Mouse (Mus musculus) ES-Bruce4 (cell line): ENCODE data around the gene Dnmt1. TPM values are rescaled to one million over a fixed set of nuclear protein-coding genes. Genes with fewer than 3 reads are reported as not detected.

ENCODE experiments used
- H3K27ac ChIP-seq: 2 replicates; pipeline ENCODE4 v1.5.1; 2012; ENCODE audit warnings: low read length, inconsistent platforms; ENCODE audit not compliant: insufficient read depth
- H3K27me3 ChIP-seq: 2 replicates; pipeline ENCODE4 v1.6.1; 2012; ENCODE audit warnings: mild to moderate bottlenecking, low read length, inconsistent platforms; ENCODE audit not compliant: control insufficient read depth, poor library complexity, insufficient read depth, severe bottlenecking
- H3K36me3 ChIP-seq: 2 replicates; pipeline ENCODE4 v1.6.1; 2012; ENCODE audit warnings: inconsistent platforms, mild to moderate bottlenecking, low read length, moderate library complexity; ENCODE audit not compliant: control insufficient read depth, poor library complexity, insufficient read depth, severe bottlenecking
- H3K4me1 ChIP-seq: one replicate; pipeline ENCODE4 v1.8.1; 2011; ENCODE audit warnings: low read length; ENCODE audit not compliant: control insufficient read depth, insufficient read depth
- H3K4me3 ChIP-seq: 2 replicates; pipeline ENCODE4 v1.5.1; 2011; ENCODE audit warnings: low read depth, mild to moderate bottlenecking, low read length
- H3K9ac ChIP-seq: 2 replicates; pipeline ENCODE4 v1.6.1; 2012; ENCODE audit warnings: low read depth, mild to moderate bottlenecking, inconsistent platforms; ENCODE audit not compliant: poor library complexity, severe bottlenecking
- H3K9me3 ChIP-seq: replicated peaks from 2 replicates; pipeline ENCODE4 v1.6.1; 2012; ENCODE audit warnings: mild to moderate bottlenecking, low read length, inconsistent platforms; ENCODE audit not compliant: control insufficient read depth, poor library complexity, insufficient read depth, severe bottlenecking
- CTCF ChIP-seq: IDR thresholded peaks from one replicate; pipeline ENCODE4 v1.8.1; 2011; ENCODE audit warnings: low read depth, low read length
- EP300 ChIP-seq: IDR thresholded peaks from 2 replicates; pipeline ENCODE4 v1.6.1; 2011; ENCODE audit warnings: low read depth, low read length; ENCODE audit not compliant: insufficient read depth
- POLR2A ChIP-seq: IDR thresholded peaks from one replicate; pipeline ENCODE4 v1.8.1; 2011; ENCODE audit warnings: low read length; ENCODE audit not compliant: insufficient read depth
- polyA plus RNA-seq: library from polyadenylated mRNA; stranded (reverse); fragments of >200 nt; gene quantifications from 2 replicates; pipeline ENCODE4 v1.2.4, GENCODE M21; 2011; ENCODE audit warnings: low read depth; ENCODE audit not compliant: missing spikeins, insufficient read depth, insufficient read length

The Dnmt1 gene
- 115 and 120 TPM in 2 replicates for polyA plus RNA-seq

- Histone ChIP-seq H3K4me3 (no peak within 1 kb of the TSS), H3K9ac (no peak within 1 kb of the TSS), H3K27ac (no peak within 1 kb of the TSS), H3K27me3 (no peaks in the 10 kb centered on the region), H3K4me1 (peaks cover 2% of the 10 kb centered on the region), H3K9me3 (no peaks in the 10 kb centered on the region), H3K36me3 (no peaks in the 10 kb centered on the region)
- TF ChIP-seq POLR2A (no peak), CTCF (no peak), EP300 (no peak)
Observed at GRCm38 (mm10) chr9:20959430-20959938, at the start of gene Dnmt1. Gene Dnmt1, minus strand, starts transcription at chr9:20959888.

DNA sequence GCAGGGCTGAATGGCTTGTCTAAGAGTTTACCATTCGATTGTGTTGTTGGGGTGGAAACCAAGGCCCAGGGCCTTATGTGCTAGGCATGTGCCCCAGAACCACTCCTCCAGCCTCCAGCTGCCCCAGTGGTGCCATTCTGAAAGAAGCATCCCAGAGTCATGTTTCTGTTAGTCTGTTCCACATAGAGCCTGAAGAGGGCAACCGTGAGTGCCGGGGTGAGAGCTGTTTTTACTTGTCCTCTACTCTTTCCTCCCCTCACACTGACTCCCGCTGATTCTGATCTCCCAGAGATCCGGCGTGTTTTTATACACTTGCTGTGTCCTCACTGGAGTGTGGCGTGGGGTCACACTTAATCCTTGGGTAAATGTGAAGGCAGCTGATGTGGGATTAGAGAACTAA, 48.3 kb upstream of the Dnmt1 start:
- Histone ChIP-seq H3K4me3 (no peak overlapping the region), H3K27me3 (no peaks in the 10 kb centered on the region), H3K9ac (no peak overlapping the region), H3K4me1 (no peaks in the 10 kb centered on the region), H3K9me3 (no peaks in the 10 kb centered on the region), H3K27ac (no peak overlapping the region), H3K36me3 (peaks cover 24% of the 10 kb centered on the region)
- peak; percentile 28 for TF ChIP-seq CTCF
- no peak for TF ChIP-seq POLR2A

GRCm38 (mm10) chr9:21007313-21007952, 47.7 kb upstream of the Dnmt1 start:
- no peak overlapping the region for H3K27ac ChIP-seq
- H3K27me3 ChIP-seq: no peaks in the 10 kb centered on the region
- no peaks in the 10 kb centered on the region for H3K9me3 ChIP-seq
- no peak overlapping the region for H3K4me3 ChIP-seq
- TF ChIP-seq EP300: no peak
- no peak for TF ChIP-seq POLR2A
- no peak for TF ChIP-seq CTCF
- H3K4me1 ChIP-seq: no peaks in the 10 kb centered on the region
- no peak overlapping the region for H3K9ac ChIP-seq
- H3K36me3 ChIP-seq: peaks cover 24% of the 10 kb centered on the region

DNA sequence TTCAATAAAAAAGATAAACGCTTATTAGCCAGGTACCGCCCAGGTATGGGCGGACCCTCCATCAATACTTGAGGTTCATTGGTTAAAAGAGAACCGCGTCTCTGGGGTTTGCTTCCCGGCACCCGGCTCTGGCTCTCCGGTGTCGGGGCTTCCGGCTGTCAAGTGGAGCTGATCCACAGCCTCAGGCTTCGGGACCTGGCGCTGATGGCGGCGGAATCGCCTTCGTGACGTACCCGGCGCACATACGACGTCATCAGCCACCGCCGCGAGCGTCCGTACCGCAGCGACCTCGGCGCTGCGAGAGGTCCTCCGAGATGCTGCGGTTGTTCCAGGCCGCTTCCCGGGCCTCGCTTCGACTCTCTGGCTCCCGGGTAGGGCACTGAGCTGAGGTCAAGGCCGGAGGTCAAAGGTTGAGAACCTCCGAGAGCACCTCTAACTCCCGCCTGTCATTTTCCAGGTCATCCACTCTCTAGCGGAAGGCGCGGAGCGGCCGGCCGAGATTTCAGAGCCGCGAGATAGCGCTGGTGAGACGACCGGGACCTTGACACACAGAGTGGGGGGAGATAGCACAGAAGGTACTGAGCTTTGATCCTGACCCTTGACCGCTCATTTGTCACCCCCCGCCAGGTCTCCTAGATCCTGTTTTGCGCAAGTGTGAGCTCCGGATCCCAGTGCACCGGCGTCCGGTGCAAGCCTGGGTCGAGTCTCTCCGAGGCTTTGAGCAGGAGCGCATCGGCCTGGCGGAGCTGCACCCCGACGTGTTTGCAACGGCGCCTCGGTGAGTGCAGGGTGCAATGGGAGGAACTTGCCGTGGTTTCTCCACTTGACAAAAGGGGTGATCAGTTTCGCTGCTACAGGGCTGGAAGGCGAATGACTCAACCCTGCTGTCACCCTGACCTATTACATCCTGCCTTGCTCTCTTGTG, 43.2 kb upstream of the Dnmt1 start, which contains the start of gene Mrpl4:
TSS of gene Mrpl4 (plus strand) at position 112 of the 925 bp plus-strand sequence.
- Histone ChIP-seq H3K27ac (peak within 1 kb of the TSS; percentile 55), H3K27me3 (no peaks in the 10 kb centered on the region), H3K9me3 (no peaks in the 10 kb centered on the region), H3K36me3 (peaks cover 22% of the 10 kb centered on the region), H3K4me1 (no peaks in the 10 kb centered on the region), H3K4me3 (peak within 1 kb of the TSS; percentile 88), H3K9ac (peak within 1 kb of the TSS; percentile 81)
- no peak for TF ChIP-seq CTCF
- TF ChIP-seq EP300: no peak
- peak; percentile 70 for TF ChIP-seq POLR2A

DNA sequence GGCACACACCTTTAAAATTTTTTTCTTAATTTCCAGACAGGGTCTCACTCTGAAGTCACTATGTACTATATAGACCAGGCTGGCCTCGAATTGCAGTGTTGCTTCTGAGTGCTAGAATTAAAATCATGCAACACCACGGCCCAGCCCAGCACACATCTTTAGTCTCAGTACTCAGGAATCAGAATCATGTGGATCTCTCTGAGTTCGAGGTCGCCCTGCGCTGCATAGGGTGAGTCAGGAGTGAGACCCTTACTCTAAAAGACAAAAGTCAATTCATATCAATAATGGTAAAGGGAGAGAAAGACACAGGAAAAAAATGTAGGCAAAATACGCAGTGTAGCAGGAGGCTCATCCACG, 42.6 kb upstream of the Dnmt1 start:
- no peaks in the 10 kb centered on the region for H3K9me3 ChIP-seq
- H3K27ac ChIP-seq: peak overlapping the region; percentile 55
- TF ChIP-seq CTCF: no peak
- no peak for TF ChIP-seq POLR2A
- no peak for TF ChIP-seq EP300
- no peaks in the 10 kb centered on the region for H3K4me1 ChIP-seq
- H3K36me3 ChIP-seq: peaks cover 16% of the 10 kb centered on the region
- H3K9ac ChIP-seq: peak overlapping the region; percentile 81
- no peaks in the 10 kb centered on the region for H3K27me3 ChIP-seq
- H3K4me3 ChIP-seq: peak overlapping the region; percentile 88

DNA sequence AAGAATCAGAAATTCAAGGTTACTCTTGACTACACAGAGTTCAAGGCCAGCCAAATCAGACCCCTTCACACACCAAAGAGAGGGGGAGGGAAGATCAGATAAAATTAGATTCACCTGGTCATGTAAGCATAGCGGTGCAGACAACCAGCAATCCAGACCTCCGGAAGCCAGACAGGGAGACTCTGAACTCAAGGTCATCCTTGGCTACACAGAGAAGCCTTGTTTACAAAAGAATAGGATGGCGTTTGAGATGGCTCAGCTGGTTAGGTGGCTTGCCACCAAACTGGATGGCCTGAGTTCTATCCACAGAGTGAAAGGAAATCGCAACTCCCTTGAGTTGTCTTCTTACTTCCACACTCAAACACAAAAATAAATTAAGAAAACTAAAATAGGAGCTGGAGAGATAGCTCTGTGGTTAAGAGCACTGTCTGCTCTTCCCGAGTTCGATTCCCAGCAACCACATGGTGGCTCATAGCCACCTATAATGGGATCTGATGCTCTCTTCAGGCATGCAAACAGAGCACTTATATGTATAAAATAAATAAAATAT, 42.0 kb upstream of the Dnmt1 start:
- peak overlapping the region; percentile 81 for H3K9ac ChIP-seq
- no peak overlapping the region for H3K4me3 ChIP-seq

More for the DNA sequence above, 42.0 kb upstream of the Dnmt1 start:
- TF ChIP-seq POLR2A (no peak), CTCF (no peak), EP300 (0 out of 2 replicates have a peak, but pooled peaks have one; percentile 31)
- H3K4me1 ChIP-seq: no peaks in the 10 kb centered on the region
- H3K9me3 ChIP-seq: no peaks in the 10 kb centered on the region
- peaks cover 11% of the 10 kb centered on the region; the same call in 1 of the 2 replicates for H3K36me3 ChIP-seq
- H3K27me3 ChIP-seq: no peaks in the 10 kb centered on the region
- H3K27ac ChIP-seq: peak overlapping the region; percentile 15; the same call in 1 of the 2 replicates
